17 mouse cellular contexts compared by ENCODE assay signal in the genomic region with DNA sequence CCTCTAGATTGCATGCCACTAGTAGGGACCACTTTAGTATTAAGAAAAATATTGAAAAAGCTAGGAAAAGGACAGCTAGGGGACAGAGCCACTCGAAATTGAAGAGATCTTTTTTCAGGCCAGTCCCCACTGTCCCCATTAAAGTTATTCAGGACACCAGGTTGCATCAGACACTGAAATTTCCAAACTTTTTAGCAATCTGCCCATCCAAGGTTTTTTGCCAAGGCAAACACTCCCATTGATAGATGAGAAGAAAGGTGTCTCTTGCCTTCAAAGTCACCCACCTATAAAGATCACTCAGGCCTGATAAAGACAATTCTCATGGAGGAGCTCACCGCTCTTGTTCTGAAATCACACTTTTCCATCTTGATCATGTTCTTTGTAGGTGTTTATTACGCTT.
"Had no signal": no experiment of that assay in that cellular context is flagged by ENCODE, and none has a peak within 500 bp of the region (broad histone marks: within the 10 kb centered on the region; RNA-seq: fewer than 3 reads in every experiment).

No protein-coding gene starts in this region.

- H3K4me3 ChIP-seq: megakaryocyte, embryonic 14.5 days; midbrain, embryonic 13.5 days; midbrain, embryonic 15.5 days; neural tube, embryonic 12.5 days had no signal

- ATAC-seq: midbrain, embryonic 13.5 days; midbrain, embryonic 15.5 days had no signal

- H3K9ac ChIP-seq: lung, embryonic 14.5 days; midbrain, embryonic 13.5 days; midbrain, embryonic 15.5 days; neural tube, embryonic 12.5 days had no signal

- H3K4me1 ChIP-seq: midbrain, embryonic 15.5 days had no signal

- H3K27me3 ChIP-seq: midbrain, embryonic 13.5 days; midbrain, embryonic 15.5 days; neural tube, embryonic 12.5 days had no signal

- H3K9me3 ChIP-seq: midbrain, embryonic 13.5 days; midbrain, embryonic 15.5 days; neural tube, embryonic 12.5 days had no signal

- H3K27ac ChIP-seq: midbrain, embryonic 13.5 days; midbrain, embryonic 15.5 days; neural tube, embryonic 12.5 days had no signal

- DNase-seq: lung, adult 18-20 months; lung, embryonic 14.5 days; lung, postnatal 10 days; lung, postnatal 4 days; retina, postnatal 1 day; right cerebral cortex, adult 18-20 months; right cerebral cortex, postnatal 25 days; right cerebral cortex, postnatal 4 days; spleen, adult 18-20 months; thymus, adult 18-20 months; thymus, postnatal 14 days; thymus, postnatal 36 days had no signal

- H3K4me2 ChIP-seq: lung, embryonic 14.5 days; midbrain, embryonic 11.5 days; midbrain, embryonic 13.5 days; midbrain, embryonic 15.5 days; neural tube, embryonic 12.5 days had no signal

- H3K36me3 ChIP-seq: midbrain, embryonic 13.5 days; midbrain, embryonic 15.5 days; neural tube, embryonic 12.5 days had no signal
